Mouse (Mus musculus) adrenal gland, adult (tissue): ENCODE results near the gene Mroh2a.
A peak's percentile ranks its signal among the peaks of the same experiment; 100 is the strongest.

Experiments
- DNase-seq, 2 experiments: peaks; one replicate each; pipeline ENCODE4 v3.0.0; 2022 to 2023; ENCODE audit warnings: low spot score in 1 of 2; ENCODE audit not compliant: inconsistent age in 2 of 2

Gene Mroh2a

DNA sequence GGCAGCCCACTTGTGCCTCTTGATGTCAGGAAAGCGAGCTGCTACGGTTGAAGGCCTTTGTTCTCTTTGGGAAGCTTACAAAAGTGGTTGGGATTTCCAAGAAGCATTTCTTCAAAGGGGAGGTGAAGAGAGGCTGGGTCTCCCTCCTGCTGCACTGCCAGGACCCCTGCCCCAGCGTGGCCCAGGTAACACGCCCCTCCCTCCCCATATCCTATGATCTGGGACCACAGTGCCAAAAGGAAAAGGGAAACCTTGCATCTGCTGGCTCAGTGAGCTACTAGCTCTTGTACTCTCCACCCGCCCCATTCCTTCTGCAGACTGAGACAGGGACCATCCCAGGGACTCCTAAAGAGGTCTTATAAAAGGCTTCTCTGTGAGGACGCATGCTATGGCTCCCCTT, 30.9 kb downstream of the Mroh2a start:
- peak in 1 of 2 experiments; percentile 60 for DNase-seq

DNA sequence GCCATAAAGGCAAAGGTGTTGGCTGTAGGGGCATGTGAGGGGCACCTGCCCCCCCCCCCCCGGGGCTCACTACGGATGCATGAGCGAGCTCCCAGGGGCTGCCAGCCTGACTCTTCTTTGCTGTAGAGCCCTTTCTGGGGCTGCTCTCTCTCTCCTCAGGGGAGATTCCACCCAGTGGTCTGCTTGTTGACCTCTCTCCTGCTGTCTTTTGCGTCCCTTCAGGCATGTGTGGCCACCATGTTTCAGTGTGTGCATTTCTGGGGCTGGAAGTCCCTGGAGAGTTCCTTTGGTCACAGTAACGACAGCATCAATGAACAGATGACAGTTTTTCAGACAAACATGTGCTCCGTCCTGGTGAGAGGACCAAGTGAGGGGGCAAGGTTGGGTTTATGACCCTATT, 31.6 kb downstream of the Mroh2a start:
- peak in 1 of 2 experiments; percentile 54 for DNase-seq

DNA sequence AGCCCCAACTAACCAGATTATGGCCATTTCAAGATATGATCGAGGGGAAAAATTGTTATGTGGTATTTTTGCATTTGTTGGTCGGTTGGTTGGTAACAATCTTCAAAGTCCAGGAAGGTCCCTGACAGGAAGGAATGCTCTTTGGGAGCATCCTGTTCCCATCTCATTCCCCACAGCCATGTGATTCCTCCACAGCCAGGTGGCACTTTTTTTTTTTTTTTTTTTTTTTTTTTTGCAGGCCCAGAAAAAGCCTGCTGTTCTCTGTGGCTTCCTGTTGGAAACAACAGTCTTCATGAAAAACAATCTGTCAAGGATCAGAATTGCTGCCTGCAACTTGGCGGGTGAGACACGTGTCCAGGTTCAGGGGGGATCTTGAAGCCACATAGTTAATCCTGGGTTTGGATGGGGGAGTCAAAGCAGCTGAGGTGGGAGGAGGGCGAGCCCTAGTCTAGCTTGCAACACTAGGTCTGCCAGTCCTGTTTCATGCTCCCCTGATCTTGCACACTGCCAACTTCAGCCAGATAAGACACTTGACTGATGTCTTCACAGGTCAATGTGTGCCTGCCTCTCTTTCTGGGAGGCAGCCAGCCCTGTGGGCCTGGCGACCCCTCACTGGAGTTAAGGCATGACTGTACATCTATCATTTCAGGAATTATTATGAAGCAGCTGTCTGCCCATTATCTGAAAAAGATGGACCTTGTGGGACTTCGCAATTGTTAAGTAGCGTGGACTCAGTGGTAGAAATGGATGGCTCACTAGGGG, 32.3 kb downstream of the Mroh2a start:
- peak; percentile 55 to 83 for DNase-seq

- no peak for DNase-seq
These were observed 32.8 kb downstream of the Mroh2a start for GRCm38 (mm10) chr1:88259643-88260024.

GRCm38 (mm10) chr1:88260114-88260513, 33.3 kb downstream of the Mroh2a start:
- peak in 1 of 2 experiments; percentile 80 for DNase-seq

- peak in 1 of 2 experiments; percentile 62 for DNase-seq
These were observed 34.0 kb downstream of the Mroh2a start for GRCm38 (mm10) chr1:88260604-88261377.

DNA sequence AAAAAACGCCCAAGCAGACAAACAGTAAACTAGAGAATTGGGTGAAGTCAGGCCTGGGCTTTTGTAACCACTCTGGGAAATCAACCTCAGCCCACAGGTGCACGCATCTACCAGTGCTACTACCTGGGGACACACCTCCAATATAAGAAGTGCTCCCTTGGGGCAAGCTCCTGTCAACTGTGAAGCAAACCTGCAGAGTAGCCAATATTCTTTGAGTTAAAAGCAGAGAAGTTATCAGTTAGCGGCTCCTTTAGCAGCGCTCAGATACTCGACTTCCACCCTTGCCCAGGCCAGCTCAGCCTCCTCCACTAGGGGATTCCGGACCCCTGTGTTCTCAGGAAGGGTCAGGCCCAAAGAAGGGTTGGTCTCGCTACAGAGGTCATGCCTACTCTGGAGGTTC, 34.9 kb downstream of the Mroh2a start:
- peak in 1 of 2 experiments; percentile 71 for DNase-seq

GRCm38 (mm10) chr1:88262255-88262654, 35.5 kb downstream of the Mroh2a start:
- DNase-seq: peak; percentile 82 to 92

GRCm38 (mm10) chr1:88262961-88263360, 36.2 kb downstream of the Mroh2a start:
- no peak for DNase-seq

GRCm38 (mm10) chr1:88263778-88264177, 37.0 kb downstream of the Mroh2a start:
- DNase-seq: peak; percentile 36 to 70

- DNase-seq: peak; percentile 51 to 83
These were observed 37.6 kb downstream of the Mroh2a start for GRCm38 (mm10) chr1:88264237-88264868.

DNA sequence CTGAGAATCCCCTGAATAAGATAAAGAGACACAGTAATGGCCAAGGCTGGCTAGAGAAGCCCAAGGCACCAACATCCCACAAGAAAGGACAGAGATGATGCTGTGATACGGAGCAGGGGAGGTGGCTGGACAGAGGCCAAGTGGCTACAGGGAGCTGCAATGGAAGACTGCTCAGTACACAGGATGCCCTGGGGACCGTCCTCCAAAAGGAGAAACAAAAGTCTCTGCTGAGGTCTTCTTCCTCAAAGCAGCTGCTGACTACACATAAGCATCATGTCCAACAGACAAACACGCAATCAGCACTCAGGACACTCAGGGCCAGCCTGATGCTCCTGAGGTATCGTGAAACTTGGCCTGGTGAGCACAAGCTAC, 38.1 kb downstream of the Mroh2a start:
- DNase-seq: peak; percentile 64 to 81

GRCm38 (mm10) chr1:88266123-88266522, 39.3 kb downstream of the Mroh2a start:
- peak in 1 of 2 experiments; percentile 55 for DNase-seq

- DNase-seq: peak; percentile 26 to 68
These were observed 40.7 kb downstream of the Mroh2a start for GRCm38 (mm10) chr1:88267489-88267888.

DNA sequence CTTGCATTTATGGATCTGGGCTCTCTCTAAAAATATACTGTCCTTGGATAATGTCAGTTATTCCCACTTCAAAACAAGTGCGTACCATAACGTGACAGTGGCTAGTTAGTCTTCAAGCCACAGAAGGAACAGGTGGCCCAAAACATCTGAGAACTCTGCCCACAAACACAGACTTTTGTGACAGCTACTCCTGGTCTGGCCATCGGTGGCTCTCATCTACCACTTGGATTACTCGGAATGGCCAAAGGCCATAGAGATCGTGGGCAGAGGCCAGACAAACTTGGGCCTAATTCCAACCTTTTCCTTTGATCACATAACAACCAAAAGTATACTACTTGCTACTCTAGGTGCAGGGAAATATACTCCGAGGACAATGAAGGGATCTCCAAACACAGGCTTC, 41.3 kb downstream of the Mroh2a start:
- peak in 1 of 2 experiments; percentile 71 for DNase-seq

GRCm38 (mm10) chr1:88269539-88270309, 42.9 kb downstream of the Mroh2a start:
- DNase-seq: no peak

DNA sequence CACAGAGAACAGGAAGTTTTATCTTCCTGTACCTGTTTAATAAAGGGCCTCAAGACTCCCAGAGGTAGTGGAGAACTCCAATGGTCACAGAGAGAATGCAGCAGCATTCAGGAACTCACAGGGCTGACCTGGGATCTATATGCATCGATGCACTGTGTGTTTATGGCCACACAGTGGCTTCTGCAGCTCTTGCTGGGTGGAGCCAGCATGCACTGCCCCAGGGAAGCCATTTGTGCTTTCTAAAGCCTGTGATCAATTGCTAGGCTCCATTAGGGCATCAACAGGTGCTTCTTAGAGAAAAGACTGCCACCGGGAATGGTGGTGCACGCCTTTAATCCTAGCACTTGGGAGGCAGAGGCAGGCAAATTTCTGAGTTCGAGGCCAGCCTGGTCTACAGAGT, 46.1 kb downstream of the Mroh2a start:
- peak in 1 of 2 experiments; percentile 28 for DNase-seq

DNA sequence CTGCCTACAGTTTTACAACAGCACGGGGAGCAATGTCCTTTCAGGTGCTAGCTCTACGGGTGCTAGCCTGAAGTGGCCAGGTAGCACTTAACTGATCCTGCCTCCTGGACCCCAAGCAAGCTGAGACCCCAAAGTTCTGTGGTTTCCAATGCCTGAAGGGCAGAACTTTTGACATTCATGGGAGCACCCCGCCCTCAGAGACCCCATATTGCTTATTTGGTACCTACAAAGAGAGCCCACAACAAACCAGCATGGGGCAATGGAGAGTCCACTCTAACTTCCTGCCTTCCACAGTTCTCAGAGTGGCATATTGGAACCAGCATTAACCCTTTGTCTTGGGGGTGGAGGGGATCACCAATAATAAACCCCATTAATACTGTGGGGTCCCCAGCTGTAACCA, 46.5 kb downstream of the Mroh2a start:
- peak in 1 of 2 experiments; percentile 44 for DNase-seq

DNA sequence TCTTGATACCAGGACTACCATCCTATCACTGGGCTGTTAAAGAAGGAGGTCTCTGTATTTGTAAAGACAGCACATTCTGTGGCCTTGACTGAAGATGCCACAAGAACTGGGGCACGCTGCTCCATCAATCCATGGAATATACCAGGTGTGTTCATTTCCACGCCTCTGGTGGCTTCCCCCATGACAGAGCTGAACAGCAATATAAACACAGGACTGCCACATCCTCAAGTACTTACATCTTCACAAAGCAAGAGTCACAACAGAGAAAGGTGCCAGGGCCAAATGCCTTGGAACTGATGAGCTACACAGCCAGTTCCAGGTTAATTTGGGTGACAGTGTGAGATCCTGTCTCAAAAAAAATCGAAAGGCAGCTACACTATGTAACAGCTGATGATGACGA, 47.0 kb downstream of the Mroh2a start:
- DNase-seq: peak in 1 of 2 experiments; percentile 48

DNA sequence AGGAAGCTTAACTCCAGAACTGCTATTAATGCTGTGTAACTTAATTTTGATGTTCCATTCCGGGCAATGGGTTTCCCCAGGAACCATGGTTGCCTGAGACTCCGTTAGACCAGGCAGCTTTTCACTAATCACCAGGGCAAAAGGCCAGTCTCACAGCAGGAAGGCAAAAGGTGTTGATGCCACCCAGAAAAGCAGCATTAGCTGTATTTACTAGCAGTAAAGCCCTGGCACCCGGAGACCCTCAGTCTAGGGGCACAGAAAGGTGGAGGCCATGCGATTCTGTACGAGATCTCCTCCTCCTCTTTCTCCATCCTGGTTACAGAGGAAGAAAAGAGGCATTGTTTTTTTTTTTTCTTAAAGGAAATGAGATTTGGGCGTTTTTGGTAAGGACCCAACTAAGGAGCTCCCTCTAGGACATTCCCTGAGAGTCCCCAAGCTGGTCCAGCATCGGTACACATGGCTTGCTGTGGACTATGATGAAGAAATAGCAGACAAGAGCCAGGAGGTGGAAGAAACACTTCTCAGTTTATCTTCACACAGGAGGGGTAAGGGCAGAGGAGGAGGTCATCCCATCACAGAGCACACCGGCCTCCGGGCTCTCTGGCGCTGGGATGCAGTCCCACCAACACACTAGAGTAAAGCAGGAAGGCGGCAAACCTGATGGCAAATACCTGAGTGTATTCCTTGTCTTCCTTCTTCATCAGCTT, 47.7 kb downstream of the Mroh2a start:
- DNase-seq: peak in 1 of 2 experiments; percentile 38
